Mouse (Mus musculus) B cell, adult 62 days (primary cell): Measurements from ENCODE around the gene Hsd3b1. TPM values are rescaled to one million over a fixed set of nuclear protein-coding genes. Genes with fewer than 3 reads are reported as not detected.

Experiments
- total RNA-seq: library from RNA; stranded (reverse); gene quantifications from 4 replicates; pipeline ENCODE4 v1.2.4, GENCODE M21; 2023

The Hsd3b1 gene
- total RNA-seq = not detected in 4 replicates

GRCm38 (mm10) chr3:98859576-98859975 lies at the start of gene Hsd3b1:
Hsd3b1 (minus strand) TSS chr3:98859794.

GRCm38 (mm10) chr3:98893057-98893772 lies 33.6 kb upstream of the Hsd3b1 start, which contains the start of gene Hao2:
Hao2 (minus strand) TSS chr3:98893239.

GRCm38 (mm10) chr3:98814101-98814670 lies 45.4 kb downstream of the Hsd3b1 start, which contains the start of gene Hsd3b6:
Hsd3b6 (minus strand) TSS chr3:98814443.

Other genes with a start within 250 kb of the Hsd3b1 start
- gene Hsd3b5, start 229.5 kb downstream of the Hsd3b1 start, total RNA-seq = not detected in 4 replicates
- 0.15 to 0.19 TPM in 2 of 4 replicates, not detected in the others for gene Hsd3b2, start 135.3 kb downstream of the Hsd3b1 start, total RNA-seq
- not detected in 4 replicates for gene Hsd3b3, start 96.7 kb downstream of the Hsd3b1 start, total RNA-seq
- gene Hsd3b6, start 45.4 kb downstream of the Hsd3b1 start, total RNA-seq = not detected in 4 replicates
- gene Hao2, start 33.4 kb upstream of the Hsd3b1 start, total RNA-seq = not detected in 4 replicates